Mouse (Mus musculus) embryo, embryonic 10.5 days (tissue): ENCODE measurements around the gene Spats2l.
A peak's percentile ranks its signal among the peaks of the same experiment; 100 is the strongest.

Experiments
- DNase-seq: peaks from one replicate; pipeline ENCODE4 v3.0.0-alpha.2; 2015; ENCODE audit warnings: low spot score

Spats2l gene

GRCm38 (mm10) chr1:57890259-57890902 lies 116.4 kb downstream of the Spats2l start:
- peak; percentile 39 for DNase-seq

GRCm38 (mm10) chr1:57890903-57891267 lies 116.9 kb downstream of the Spats2l start:
- no peak for DNase-seq

GRCm38 (mm10) chr1:57901494-57901893 lies 127.5 kb downstream of the Spats2l start:
- DNase-seq = no peak

- no peak for DNase-seq
Measured at GRCm38 (mm10) chr1:57903793-57904192, 129.8 kb downstream of the Spats2l start.

- no peak for DNase-seq
Measured at GRCm38 (mm10) chr1:57905912-57906311, 131.9 kb downstream of the Spats2l start.

GRCm38 (mm10) chr1:57906312-57906711 lies 132.3 kb downstream of the Spats2l start:
- no peak for DNase-seq

GRCm38 (mm10) chr1:57911561-57911960 lies 137.6 kb downstream of the Spats2l start:
- DNase-seq = no peak

- DNase-seq = no peak
Measured at GRCm38 (mm10) chr1:57917342-57917741, 143.4 kb downstream of the Spats2l start.

GRCm38 (mm10) chr1:57918567-57918966 lies 144.6 kb downstream of the Spats2l start:
- no peak for DNase-seq

- no peak for DNase-seq
Measured at GRCm38 (mm10) chr1:57934287-57934686, 160.3 kb downstream of the Spats2l start.

- DNase-seq = no peak
Measured at GRCm38 (mm10) chr1:57940691-57941090, 166.7 kb downstream of the Spats2l start.

- no peak for DNase-seq
Measured at GRCm38 (mm10) chr1:57941095-57941494, 167.1 kb downstream of the Spats2l start.

GRCm38 (mm10) chr1:57941734-57942133 lies 167.8 kb downstream of the Spats2l start:
- DNase-seq = no peak

GRCm38 (mm10) chr1:57942215-57942614 lies 168.3 kb downstream of the Spats2l start:
- DNase-seq = no peak

GRCm38 (mm10) chr1:57947552-57948347 lies 173.8 kb downstream of the Spats2l start:
- no peak for DNase-seq

GRCm38 (mm10) chr1:57949195-57949594 lies 175.2 kb downstream of the Spats2l start:
- DNase-seq = peak; percentile 63

GRCm38 (mm10) chr1:57949716-57950115 lies 175.8 kb downstream of the Spats2l start:
- no peak for DNase-seq

GRCm38 (mm10) chr1:57952509-57952908 lies 178.5 kb downstream of the Spats2l start:
- no peak for DNase-seq

- DNase-seq = no peak
Measured at GRCm38 (mm10) chr1:57953586-57954375, 179.8 kb downstream of the Spats2l start.

- no peak for DNase-seq
Measured at GRCm38 (mm10) chr1:57954376-57954765, 180.4 kb downstream of the Spats2l start.

GRCm38 (mm10) chr1:57955774-57956173 lies 181.8 kb downstream of the Spats2l start:
- DNase-seq = no peak

GRCm38 (mm10) chr1:57969327-57970271 lies 195.6 kb downstream of the Spats2l start:
- peak; percentile 95 for DNase-seq
